Mouse (Mus musculus): Measurements from ENCODE around the gene Ezr. TPM values are rescaled to one million over a fixed set of nuclear protein-coding genes. Genes with fewer than 3 reads are reported as not detected.
"Not testable (repeated sequence)": the region's sequence is repeated elsewhere in the genome, so short reads cannot be mapped to it uniquely, and the experiment has no call there.

Gene Ezr
- polyA plus RNA-seq, 1 experiment = 10.2 TPM

- no peaks in the 10 kb centered on the region for H3K27me3 ChIP-seq (ENCODE audit: control insufficient read depth)
- no peak overlapping the region for H3K4me3 ChIP-seq (replicated peaks)
- no peaks in the 10 kb centered on the region for H3K9me3 ChIP-seq (ENCODE audit: control insufficient read depth, low read length)
- TF ChIP-seq TAL1 (IDR thresholded peaks at IDR 0.05; ENCODE audit: low read length) (no peak), GATA1 (IDR thresholded peaks at IDR 0.05; ENCODE audit: low read length) (no peak)
- no peaks in the 10 kb centered on the region for H3K4me1 ChIP-seq (ENCODE audit: control insufficient read depth)
- peaks cover 43% of the 10 kb centered on the region for H3K36me3 ChIP-seq (ENCODE audit: control insufficient read depth)
These were observed 46.0 kb downstream of the Ezr start for GRCm38 (mm10) chr17:6736306-6737272.

- H3K4me3 ChIP-seq (replicated peaks) = no peak overlapping the region
- no peaks in the 10 kb centered on the region for H3K27me3 ChIP-seq (ENCODE audit: control insufficient read depth)
- peaks cover 26% of the 10 kb centered on the region for H3K36me3 ChIP-seq (ENCODE audit: control insufficient read depth)
- peaks cover 5% of the 10 kb centered on the region; the same call in 1 of the 2 replicates for H3K4me1 ChIP-seq (ENCODE audit: control insufficient read depth)
- no peak for TF ChIP-seq GATA1 (IDR thresholded peaks at IDR 0.05; ENCODE audit: low read length)
- no peak for TF ChIP-seq TAL1 (IDR thresholded peaks at IDR 0.05; ENCODE audit: low read length)
- H3K9me3 ChIP-seq (ENCODE audit: control insufficient read depth, low read length) = no peaks in the 10 kb centered on the region
These were observed 47.7 kb downstream of the Ezr start for GRCm38 (mm10) chr17:6734746-6735441.

- no peak overlapping the region for H3K4me3 ChIP-seq (replicated peaks)
- TF ChIP-seq GATA1 (IDR thresholded peaks at IDR 0.05; ENCODE audit: low read length) = no peak
- TF ChIP-seq TAL1 (IDR thresholded peaks at IDR 0.05; ENCODE audit: low read length) = no peak
- no peaks in the 10 kb centered on the region for H3K27me3 ChIP-seq (ENCODE audit: control insufficient read depth)
- H3K36me3 ChIP-seq (ENCODE audit: control insufficient read depth) = peaks cover 11% of the 10 kb centered on the region
- no peaks in the 10 kb centered on the region for H3K9me3 ChIP-seq (ENCODE audit: control insufficient read depth, low read length)
- peaks cover 5% of the 10 kb centered on the region; the same call in 1 of the 2 replicates for H3K4me1 ChIP-seq (ENCODE audit: control insufficient read depth)
These were observed 49.2 kb downstream of the Ezr start for GRCm38 (mm10) chr17:6733322-6733875.

- Histone ChIP-seq H3K9me3 (ENCODE audit: control insufficient read depth, low read length) (no peaks in the 10 kb centered on the region), H3K27me3 (ENCODE audit: control insufficient read depth) (no peaks in the 10 kb centered on the region), H3K4me1 (ENCODE audit: control insufficient read depth) (peaks cover 5% of the 10 kb centered on the region; the same call in 1 of the 2 replicates)
These were observed 49.9 kb downstream of the Ezr start for GRCm38 (mm10) chr17:6732665-6733064.

GRCm38 (mm10) chr17:6731634-6732033 is 51.0 kb downstream of the Ezr start:
- Histone ChIP-seq H3K36me3 (ENCODE audit: control insufficient read depth) (no peaks in the 10 kb centered on the region), H3K4me1 (ENCODE audit: control insufficient read depth) (peaks cover 5% of the 10 kb centered on the region; the same call in 1 of the 2 replicates), H3K9me3 (ENCODE audit: control insufficient read depth, low read length) (no peaks in the 10 kb centered on the region), H3K27me3 (ENCODE audit: control insufficient read depth) (no peaks in the 10 kb centered on the region), H3K4me3 (replicated peaks) (no peak overlapping the region)
- TF ChIP-seq GATA1 (IDR thresholded peaks at IDR 0.05; ENCODE audit: low read length) (no peak), TAL1 (IDR thresholded peaks at IDR 0.05; ENCODE audit: low read length) (no peak)

More at GRCm38 (mm10) chr17:6732665-6733064, 49.9 kb downstream of the Ezr start:
- TF ChIP-seq TAL1 (IDR thresholded peaks at IDR 0.05; ENCODE audit: low read length) = no peak
- no peak for TF ChIP-seq GATA1 (IDR thresholded peaks at IDR 0.05; ENCODE audit: low read length)
- H3K4me3 ChIP-seq (replicated peaks) = no peak overlapping the region
- peaks cover 4% of the 10 kb centered on the region for H3K36me3 ChIP-seq (ENCODE audit: control insufficient read depth)

DNA sequence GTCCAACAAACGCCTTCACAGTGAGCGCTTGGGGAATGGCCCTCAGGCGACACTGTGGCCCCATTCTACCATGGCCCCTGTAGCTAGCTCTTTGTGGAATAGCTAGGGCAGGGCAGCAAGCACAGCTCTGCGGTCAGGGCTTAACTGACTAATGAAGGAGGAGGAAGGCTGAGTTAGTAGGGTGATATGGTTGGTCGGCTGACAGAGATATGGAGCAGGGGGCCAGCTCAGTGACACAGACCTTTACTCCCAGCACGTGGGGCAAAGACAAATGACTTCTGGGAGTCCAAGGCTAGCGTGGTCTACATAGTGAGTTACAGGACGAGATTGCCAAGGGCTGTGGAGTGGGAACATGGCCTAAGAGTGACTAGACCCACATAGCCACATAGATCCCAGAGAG is 51.5 kb downstream of the Ezr start:
- no peaks in the 10 kb centered on the region for H3K36me3 ChIP-seq (ENCODE audit: control insufficient read depth)
- peaks cover 5% of the 10 kb centered on the region; the same call in 1 of the 2 replicates for H3K4me1 ChIP-seq (ENCODE audit: control insufficient read depth)
- no peaks in the 10 kb centered on the region for H3K9me3 ChIP-seq (ENCODE audit: control insufficient read depth, low read length)
- no peak overlapping the region for H3K4me3 ChIP-seq (replicated peaks)
- no peak for TF ChIP-seq TAL1 (IDR thresholded peaks at IDR 0.05; ENCODE audit: low read length)
- no peak for TF ChIP-seq GATA1 (IDR thresholded peaks at IDR 0.05; ENCODE audit: low read length)
- no peaks in the 10 kb centered on the region for H3K27me3 ChIP-seq (ENCODE audit: control insufficient read depth)

DNA sequence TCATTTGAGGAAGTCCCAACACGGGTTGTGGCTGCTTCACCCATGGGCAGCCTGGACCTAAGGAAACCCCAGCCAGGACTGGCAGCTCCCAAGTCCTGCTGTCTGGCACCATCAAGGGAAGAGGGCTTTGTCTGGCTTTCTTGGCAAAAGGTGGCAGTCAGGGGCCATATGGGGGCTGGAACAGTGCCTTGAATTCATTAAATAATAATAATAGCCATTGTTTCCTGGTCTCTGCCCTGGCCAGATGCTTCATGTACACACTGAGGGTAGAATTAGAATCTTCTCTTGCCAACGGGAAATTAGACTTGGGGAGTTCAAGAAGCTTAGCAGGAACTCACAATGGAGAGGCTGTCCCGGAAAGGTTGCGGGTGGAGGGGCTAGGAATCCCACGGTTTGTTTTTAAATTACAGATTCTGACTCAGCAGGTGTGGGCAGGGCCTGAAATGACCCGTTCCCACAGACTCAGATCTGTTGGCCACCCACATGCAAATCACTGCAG is 53.3 kb downstream of the Ezr start:
- TF ChIP-seq GATA1 (IDR thresholded peaks at IDR 0.05; ENCODE audit: low read length) (no peak), TAL1 (IDR thresholded peaks at IDR 0.05; ENCODE audit: low read length) (no peak)
- H3K4me1 ChIP-seq (ENCODE audit: control insufficient read depth) = peaks cover 5% of the 10 kb centered on the region; the same call in 1 of the 2 replicates
- no peaks in the 10 kb centered on the region for H3K9me3 ChIP-seq (ENCODE audit: control insufficient read depth, low read length)
- H3K27me3 ChIP-seq (ENCODE audit: control insufficient read depth) = no peaks in the 10 kb centered on the region
- no peaks in the 10 kb centered on the region for H3K36me3 ChIP-seq (ENCODE audit: control insufficient read depth)
- no peak overlapping the region for H3K4me3 ChIP-seq (replicated peaks)

GRCm38 (mm10) chr17:6727996-6728610 is 54.5 kb downstream of the Ezr start:
- peaks cover 5% of the 10 kb centered on the region; the same call in 1 of the 2 replicates for H3K4me1 ChIP-seq (ENCODE audit: control insufficient read depth)
- TF ChIP-seq TAL1 (IDR thresholded peaks at IDR 0.05; ENCODE audit: low read length) (no peak), GATA1 (IDR thresholded peaks at IDR 0.05; ENCODE audit: low read length) (no peak)
- H3K4me3 ChIP-seq (replicated peaks) = no peak overlapping the region
- H3K36me3 ChIP-seq (ENCODE audit: control insufficient read depth) = no peaks in the 10 kb centered on the region
- no peaks in the 10 kb centered on the region for H3K9me3 ChIP-seq (ENCODE audit: control insufficient read depth, low read length)
- H3K27me3 ChIP-seq (ENCODE audit: control insufficient read depth) = no peaks in the 10 kb centered on the region

DNA sequence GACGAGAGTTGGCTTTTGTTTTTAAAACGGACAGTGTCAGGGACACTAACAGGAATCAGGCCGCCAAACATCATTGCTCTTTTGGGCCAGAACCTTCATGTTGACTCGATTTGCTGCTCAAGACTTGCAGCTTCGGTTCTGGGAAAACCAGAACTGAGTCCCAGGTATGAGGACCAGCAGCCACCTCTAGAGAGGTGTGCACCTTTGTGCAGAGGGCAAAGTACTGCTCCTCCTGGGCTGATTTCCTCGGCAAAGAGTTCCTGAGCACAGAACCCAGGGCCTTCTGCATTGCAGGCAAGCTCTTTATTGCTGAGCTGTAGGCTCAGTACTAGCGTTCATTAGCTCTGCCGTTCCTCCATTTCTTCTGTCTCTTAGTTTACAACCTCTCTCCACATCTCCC is 68.6 kb downstream of the Ezr start:
- H3K9me3 ChIP-seq (ENCODE audit: control insufficient read depth, low read length); H3K27me3 ChIP-seq (ENCODE audit: control insufficient read depth): not testable (repeated sequence)

GRCm38 (mm10) chr17:6713483-6713882 is 69.1 kb downstream of the Ezr start:
- H3K9me3 ChIP-seq (ENCODE audit: control insufficient read depth, low read length); H3K36me3 ChIP-seq (ENCODE audit: control insufficient read depth); H3K27me3 ChIP-seq (ENCODE audit: control insufficient read depth); H3K4me1 ChIP-seq (ENCODE audit: control insufficient read depth); H3K4me3 ChIP-seq (replicated peaks): not testable (repeated sequence)

More for the DNA sequence above, 68.6 kb downstream of the Ezr start:
- not testable (repeated sequence) for H3K4me1 ChIP-seq (ENCODE audit: control insufficient read depth); H3K4me3 ChIP-seq (replicated peaks); H3K36me3 ChIP-seq (ENCODE audit: control insufficient read depth)

GRCm38 (mm10) chr17:6708194-6708593 is 74.4 kb downstream of the Ezr start:
- not testable (repeated sequence) for H3K9me3 ChIP-seq (ENCODE audit: control insufficient read depth, low read length); H3K27me3 ChIP-seq (ENCODE audit: control insufficient read depth); H3K36me3 ChIP-seq (ENCODE audit: control insufficient read depth); H3K4me3 ChIP-seq (replicated peaks); H3K4me1 ChIP-seq (ENCODE audit: control insufficient read depth)

DNA sequence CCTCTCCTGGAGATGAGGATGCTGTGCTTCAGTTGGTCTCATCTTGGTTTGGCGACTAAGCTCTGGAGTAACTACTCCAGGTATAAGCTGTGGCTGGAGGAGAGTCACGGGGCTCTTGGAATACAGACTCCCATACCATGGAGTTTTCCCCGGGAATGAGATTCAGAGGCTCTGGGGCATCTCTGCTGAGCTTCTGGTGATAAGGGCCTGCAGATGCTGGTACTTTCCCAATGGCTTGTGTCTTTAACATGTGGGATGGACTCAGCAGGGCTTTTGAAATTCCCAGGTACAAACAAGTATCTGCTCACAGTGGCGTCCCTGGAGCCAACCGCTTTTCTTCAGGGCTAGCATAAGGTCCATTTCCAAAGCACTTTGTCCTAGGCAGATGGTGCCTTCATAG is 75.2 kb downstream of the Ezr start:
- not testable (repeated sequence) for H3K4me3 ChIP-seq (replicated peaks); H3K36me3 ChIP-seq (ENCODE audit: control insufficient read depth); H3K9me3 ChIP-seq (ENCODE audit: control insufficient read depth, low read length); H3K27me3 ChIP-seq (ENCODE audit: control insufficient read depth); H3K4me1 ChIP-seq (ENCODE audit: control insufficient read depth)
